Mouse (Mus musculus): ENCODE data around the gene Cxcr5. TPM values are rescaled to one million over a fixed set of nuclear protein-coding genes. Genes with fewer than 3 reads are reported as not detected.

Cxcr5 gene
- polyA plus RNA-seq, 1 experiment from 2014 or later = 0.13 TPM

GRCm38 (mm10) chr9:44505824-44506467 lies 55.7 kb downstream of the Cxcr5 start:
- H3K4me3 ChIP-seq (ENCODE audit: low read depth, low read length) = no peak overlapping the region
- no peaks in the 10 kb centered on the region for H3K27me3 ChIP-seq (ENCODE audit: control insufficient read depth, insufficient read depth, low read length)
- H3K9me3 ChIP-seq (ENCODE audit: control insufficient read depth, low read length) = no peaks in the 10 kb centered on the region
- no peak overlapping the region for H3K27ac ChIP-seq (replicated peaks)
- H3K9ac ChIP-seq (ENCODE audit: low read length) = no peak overlapping the region
- DNase-seq (ENCODE audit: low spot score) (no peak), ATAC-seq (ENCODE audit: low FRiP score, low TSS enrichment) (no peak)
- WGBS = 49% methylated on average over 23 of the region's 23 CpGs
- no peak overlapping the region for H3K4me2 ChIP-seq (replicated peaks; ENCODE audit: low read depth)
- TF ChIP-seq CTCF (IDR thresholded peaks at IDR 0.05; ENCODE audit: low read depth) (peak; percentile 26; the same call in 1 of the 2 replicates), EP300 (optimal IDR thresholded peaks at IDR 0.05) (no peak)
- peaks cover 32% of the 10 kb centered on the region for H3K36me3 ChIP-seq (ENCODE audit: control insufficient read depth, insufficient read depth, low read length)
- H3K4me1 ChIP-seq (replicated peaks; ENCODE audit: control insufficient read depth, insufficient read depth) = peaks cover 17% of the 10 kb centered on the region

- no peak overlapping the region for H3K4me2 ChIP-seq (replicated peaks; ENCODE audit: low read depth)
- H3K4me3 ChIP-seq (ENCODE audit: low read depth, low read length) = no peak overlapping the region
- no peak for TF ChIP-seq CTCF (IDR thresholded peaks at IDR 0.05; ENCODE audit: low read depth)
- peaks cover 33% of the 10 kb centered on the region for H3K36me3 ChIP-seq (ENCODE audit: control insufficient read depth, insufficient read depth, low read length)
- H3K9me3 ChIP-seq (ENCODE audit: control insufficient read depth, low read length) = no peaks in the 10 kb centered on the region
- DNase-seq (ENCODE audit: low spot score) = no peak
- peaks cover 13% of the 10 kb centered on the region for H3K4me1 ChIP-seq (replicated peaks; ENCODE audit: control insufficient read depth, insufficient read depth)
- 62% methylated on average over 20 of the region's 20 CpGs for WGBS
- no peak for ATAC-seq (ENCODE audit: low FRiP score, low TSS enrichment)
- H3K27me3 ChIP-seq (ENCODE audit: control insufficient read depth, insufficient read depth, low read length) = no peaks in the 10 kb centered on the region
- no peak overlapping the region for H3K27ac ChIP-seq (replicated peaks)
- no peak overlapping the region for H3K9ac ChIP-seq (ENCODE audit: low read length)
Observed at GRCm38 (mm10) chr9:44504893-44505823, 56.5 kb downstream of the Cxcr5 start.

GRCm38 (mm10) chr9:44502006-44502405 lies 59.7 kb downstream of the Cxcr5 start:
- Histone ChIP-seq H3K4me1 (replicated peaks; ENCODE audit: control insufficient read depth, insufficient read depth) (peaks cover 19% of the 10 kb centered on the region), H3K9ac (ENCODE audit: low read length) (no peak overlapping the region), H3K4me3 (ENCODE audit: low read depth, low read length) (no peak overlapping the region), H3K27me3 (ENCODE audit: control insufficient read depth, insufficient read depth, low read length) (no peaks in the 10 kb centered on the region), H3K27ac (replicated peaks) (no peak overlapping the region), H3K36me3 (ENCODE audit: control insufficient read depth, insufficient read depth, low read length) (peaks cover 22% of the 10 kb centered on the region), H3K4me2 (replicated peaks; ENCODE audit: low read depth) (peak overlapping the region; percentile 25; the same call in 1 of the 2 replicates), H3K9me3 (ENCODE audit: control insufficient read depth, low read length) (no peaks in the 10 kb centered on the region)
- WGBS = 5% methylated on average over 4 of the region's 4 CpGs
- peak; percentile 98 for TF ChIP-seq CTCF (IDR thresholded peaks at IDR 0.05; ENCODE audit: low read depth)
- TF ChIP-seq EP300 (optimal IDR thresholded peaks at IDR 0.05) = no peak
- ATAC-seq (ENCODE audit: low FRiP score, low TSS enrichment) (no peak), DNase-seq (ENCODE audit: low spot score) (peak; percentile 88)

GRCm38 (mm10) chr9:44501206-44501879 lies 60.3 kb downstream of the Cxcr5 start:
- Histone ChIP-seq H3K27me3 (ENCODE audit: control insufficient read depth, insufficient read depth, low read length) (no peaks in the 10 kb centered on the region), H3K9me3 (ENCODE audit: control insufficient read depth, low read length) (no peaks in the 10 kb centered on the region), H3K4me1 (replicated peaks; ENCODE audit: control insufficient read depth, insufficient read depth) (peaks cover 25% of the 10 kb centered on the region), H3K9ac (ENCODE audit: low read length) (no peak overlapping the region), H3K4me3 (ENCODE audit: low read depth, low read length) (no peak overlapping the region), H3K36me3 (ENCODE audit: control insufficient read depth, insufficient read depth, low read length) (peaks cover 17% of the 10 kb centered on the region), H3K27ac (replicated peaks) (no peak overlapping the region; the same call in 1 of the 2 replicates), H3K4me2 (replicated peaks; ENCODE audit: low read depth) (peak overlapping the region; percentile 25; the same call in 1 of the 2 replicates)
- ATAC-seq (ENCODE audit: low FRiP score, low TSS enrichment) (no peak), DNase-seq (ENCODE audit: low spot score) (no peak)
- TF ChIP-seq CTCF (IDR thresholded peaks at IDR 0.05; ENCODE audit: low read depth) = no peak
- TF ChIP-seq EP300 (optimal IDR thresholded peaks at IDR 0.05) = no peak
- 37% methylated on average over 10 of the region's 10 CpGs for WGBS

- Histone ChIP-seq H3K4me3 (ENCODE audit: low read depth, low read length) (peak overlapping the region; percentile 40; the same call in 1 of the 2 replicates), H3K27me3 (ENCODE audit: control insufficient read depth, insufficient read depth, low read length) (no peaks in the 10 kb centered on the region), H3K9ac (ENCODE audit: low read length) (peak overlapping the region; percentile 18; the same call in 1 of the 2 replicates), H3K4me1 (replicated peaks; ENCODE audit: control insufficient read depth, insufficient read depth) (peaks cover 25% of the 10 kb centered on the region), H3K4me2 (replicated peaks; ENCODE audit: low read depth) (0 out of 2 replicates have a peak overlapping the region, but pooled peaks have one; percentile 69), H3K27ac (replicated peaks) (peak overlapping the region; percentile 95; the same call in 1 of the 2 replicates), H3K9me3 (ENCODE audit: control insufficient read depth, low read length) (no peaks in the 10 kb centered on the region), H3K36me3 (ENCODE audit: control insufficient read depth, insufficient read depth, low read length) (peaks cover 10% of the 10 kb centered on the region)
- ATAC-seq (ENCODE audit: low FRiP score, low TSS enrichment) = no peak
- peak; percentile 15 for DNase-seq (ENCODE audit: low spot score)
- 46% methylated on average over 8 of the region's 8 CpGs for WGBS
- TF ChIP-seq EP300 (optimal IDR thresholded peaks at IDR 0.05) (no peak), CTCF (IDR thresholded peaks at IDR 0.05; ENCODE audit: low read depth) (no peak)
Observed at GRCm38 (mm10) chr9:44500638-44501175, 61.0 kb downstream of the Cxcr5 start.
